Mouse (Mus musculus): Measurements from ENCODE around the gene Gba2. TPM values are rescaled to one million over a fixed set of nuclear protein-coding genes. Genes with fewer than 3 reads are reported as not detected.
"Not testable (repeated sequence)": the region's sequence is repeated elsewhere in the genome, so short reads cannot be mapped to it uniquely, and the experiment has no call there.

Gene Gba2
- polyA plus RNA-seq (2012; rRNA removed): 85.8 and 91.4 TPM in 2 replicates

DNA sequence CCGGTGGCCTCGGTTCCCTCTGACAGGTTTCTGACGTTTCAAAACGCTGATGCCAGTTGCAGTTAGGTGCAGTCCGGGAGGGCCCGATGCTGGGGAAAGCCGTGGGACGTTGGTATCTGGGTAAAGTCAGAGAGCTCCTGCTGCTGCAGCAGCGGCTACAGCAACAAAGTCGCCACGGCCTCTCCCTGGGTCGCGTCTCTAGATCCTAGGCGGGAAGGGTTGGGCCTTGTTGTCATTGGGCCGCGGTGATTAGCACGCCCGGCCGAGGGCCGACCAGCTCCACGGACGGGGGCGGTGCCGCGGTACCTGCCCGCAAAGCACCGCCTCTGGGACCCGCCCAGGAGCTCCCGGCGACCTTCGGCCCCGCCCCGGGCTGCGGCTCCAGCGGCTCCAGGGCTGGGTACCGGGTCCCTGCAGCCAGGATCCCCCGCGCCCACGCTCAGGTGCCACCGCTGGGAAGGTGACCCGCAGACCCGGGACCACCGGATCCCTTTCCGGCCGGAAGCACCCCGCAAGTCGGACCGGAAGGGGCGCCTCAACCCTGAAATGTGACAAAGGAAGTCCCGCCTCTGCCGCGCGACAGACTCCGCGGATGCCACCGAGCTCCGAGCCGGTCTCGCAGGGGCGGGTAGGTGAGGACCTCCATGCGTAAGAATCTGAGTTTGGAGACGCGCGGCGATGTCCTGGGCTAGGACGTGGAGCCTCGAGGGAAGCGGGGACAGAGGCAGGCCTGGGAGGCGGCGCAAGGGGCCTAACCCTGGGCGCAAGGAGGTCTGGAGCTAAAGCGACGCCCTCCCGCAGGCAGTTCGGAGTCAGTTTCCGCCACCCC lies at the start of gene Gba2, which contains the start of gene Rgp1:
Gene Gba2, minus strand, starts transcription at position 498 of the 829 bp plus-strand sequence.
Gene Rgp1, plus strand, starts transcription at position 340 of the 829 bp plus-strand sequence.
- peak; percentile 60 to 85 for DNase-seq (ENCODE audit: extremely low spot score in 1 of 2, low spot score in 1 of 2)

- no peak for DNase-seq (ENCODE audit: extremely low spot score in 1 of 2, low spot score in 1 of 2)
These were observed 41.6 kb upstream of the Gba2 start for GRCm38 (mm10) chr4:43620146-43620778.

DNA sequence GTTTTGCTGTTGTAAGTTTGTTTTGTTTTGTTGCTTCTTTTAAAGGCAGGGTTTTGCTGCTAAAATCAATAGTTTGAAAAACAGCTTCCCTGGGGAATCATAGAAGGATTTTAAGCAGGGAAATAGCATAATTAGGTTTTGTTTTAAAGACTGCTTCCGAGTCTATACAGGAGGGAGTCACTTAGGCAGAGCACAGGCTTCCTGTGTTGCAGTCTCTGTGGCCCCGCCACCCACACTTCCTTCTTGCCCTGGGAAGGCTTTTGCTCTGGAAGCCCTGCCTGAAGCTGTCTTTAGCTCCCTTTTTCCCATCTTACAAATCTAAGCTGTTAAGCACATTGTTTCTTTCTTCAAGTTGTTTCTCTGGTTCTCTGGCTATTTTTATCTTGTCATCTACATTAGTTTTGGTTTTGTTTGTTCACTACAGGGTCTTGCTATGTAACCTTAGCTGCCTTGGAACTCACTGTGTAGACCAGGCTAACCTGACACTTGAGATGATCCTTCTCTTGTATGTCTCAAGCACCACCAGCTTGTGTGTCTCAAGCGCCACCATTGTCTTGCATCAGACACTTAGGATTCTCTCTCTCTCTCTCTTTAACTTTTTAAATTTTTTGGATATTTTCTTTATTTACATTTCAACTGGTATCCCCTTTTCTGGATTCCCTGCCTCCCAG lies 34.5 kb upstream of the Gba2 start:
- no peak for DNase-seq (ENCODE audit: extremely low spot score in 1 of 2, low spot score in 1 of 2)

GRCm38 (mm10) chr4:43612534-43612933 lies 33.9 kb upstream of the Gba2 start:
- no peak for DNase-seq (ENCODE audit: extremely low spot score in 1 of 2, low spot score in 1 of 2)

DNA sequence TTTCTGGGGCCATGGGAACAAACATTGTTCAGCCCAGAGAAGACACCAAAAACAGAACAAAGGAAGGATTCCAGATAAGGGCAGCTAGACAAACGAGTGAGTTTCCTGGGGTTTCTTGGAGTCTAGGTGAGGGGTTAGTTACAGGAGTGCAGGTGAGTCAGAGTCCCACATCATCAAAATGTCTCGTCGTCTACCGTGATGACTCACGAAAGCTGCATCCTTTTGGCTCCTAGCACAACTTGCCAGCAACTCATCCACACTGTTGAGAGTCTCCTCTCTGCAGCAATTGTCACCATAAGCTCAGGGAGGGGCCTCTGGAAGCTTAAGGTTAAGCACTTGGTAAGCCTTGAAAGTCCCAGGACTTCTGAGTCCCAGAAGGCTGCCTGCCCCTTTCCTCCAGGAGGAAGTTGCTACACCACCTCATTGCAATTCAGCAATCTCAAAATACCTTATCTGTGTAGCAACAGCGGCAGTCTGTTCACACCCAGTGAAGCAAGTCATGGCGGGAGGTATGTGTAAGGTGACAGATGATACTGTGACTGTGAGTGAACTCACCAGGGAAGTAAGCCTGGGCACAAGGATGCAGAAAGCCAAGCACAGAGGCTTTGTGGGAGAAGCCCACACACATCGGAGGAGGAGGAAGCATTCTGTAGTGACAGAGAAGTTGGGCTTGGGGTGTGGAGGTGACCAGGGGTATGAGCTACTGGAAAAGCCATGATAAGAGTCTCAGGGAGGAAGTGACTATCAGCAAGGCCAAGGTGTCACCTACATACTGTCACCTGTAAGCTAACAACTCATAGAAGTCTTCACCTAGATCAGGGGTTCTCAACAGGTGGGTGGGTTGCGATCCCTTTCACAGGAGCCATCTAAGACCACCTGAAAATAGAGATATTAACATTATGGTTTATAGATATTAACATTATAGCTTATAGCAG lies 26.3 kb upstream of the Gba2 start:
- no peak for DNase-seq (ENCODE audit: extremely low spot score in 1 of 2, low spot score in 1 of 2)

GRCm38 (mm10) chr4:43604099-43604498 lies 25.4 kb upstream of the Gba2 start:
- DNase-seq (ENCODE audit: extremely low spot score in 1 of 2, low spot score in 1 of 2): no peak

- no peak for DNase-seq (ENCODE audit: extremely low spot score in 1 of 2, low spot score in 1 of 2)
These were observed 21.7 kb upstream of the Gba2 start for GRCm38 (mm10) chr4:43600195-43600934.

GRCm38 (mm10) chr4:43598650-43599380 lies 20.1 kb upstream of the Gba2 start:
- DNase-seq (ENCODE audit: extremely low spot score in 1 of 2, low spot score in 1 of 2): no peak

DNA sequence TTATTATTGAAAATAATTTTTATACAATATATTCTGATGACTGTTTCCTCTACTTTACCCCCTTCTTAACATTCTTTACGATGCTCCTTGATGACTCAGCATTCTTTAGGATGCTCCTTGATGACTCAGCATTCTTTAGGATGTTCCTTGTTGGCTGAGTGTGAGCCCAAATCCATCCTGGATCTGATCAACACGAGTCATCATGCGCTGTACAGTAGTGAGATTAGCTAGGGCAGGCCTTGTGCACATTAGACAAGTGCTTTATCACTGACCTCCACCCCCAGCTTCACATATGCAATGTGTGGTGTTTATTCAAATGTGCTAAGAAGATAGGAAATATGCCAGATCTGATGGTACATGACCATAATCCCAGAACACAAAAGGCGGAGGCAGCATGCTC lies 19.5 kb upstream of the Gba2 start:
- DNase-seq (ENCODE audit: extremely low spot score in 1 of 2, low spot score in 1 of 2): no peak

DNA sequence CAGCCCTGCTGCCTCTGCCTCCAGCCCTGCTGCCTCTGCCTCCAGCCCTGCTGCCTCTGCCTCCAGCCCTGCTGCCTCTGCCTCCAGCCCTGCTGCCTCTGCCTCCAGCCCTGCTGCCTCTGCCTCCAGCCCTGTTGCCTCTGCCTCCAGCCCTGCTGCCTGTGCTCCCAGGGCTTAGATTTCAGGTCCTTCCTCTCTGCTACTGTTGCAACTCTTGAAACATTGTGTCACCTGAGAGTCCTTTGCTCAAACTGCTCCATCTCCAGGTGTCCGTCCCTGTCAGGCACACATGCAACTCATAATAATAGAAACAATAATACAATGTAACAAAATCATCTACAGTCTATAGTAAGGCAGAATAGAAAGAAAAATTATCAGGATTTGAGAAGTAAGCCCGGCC lies 17.9 kb upstream of the Gba2 start:
- not testable (repeated sequence) for DNase-seq (ENCODE audit: extremely low spot score in 1 of 2, low spot score in 1 of 2)

GRCm38 (mm10) chr4:43593453-43593852 lies 14.8 kb upstream of the Gba2 start:
- no peak for DNase-seq (ENCODE audit: extremely low spot score in 1 of 2, low spot score in 1 of 2)

DNA sequence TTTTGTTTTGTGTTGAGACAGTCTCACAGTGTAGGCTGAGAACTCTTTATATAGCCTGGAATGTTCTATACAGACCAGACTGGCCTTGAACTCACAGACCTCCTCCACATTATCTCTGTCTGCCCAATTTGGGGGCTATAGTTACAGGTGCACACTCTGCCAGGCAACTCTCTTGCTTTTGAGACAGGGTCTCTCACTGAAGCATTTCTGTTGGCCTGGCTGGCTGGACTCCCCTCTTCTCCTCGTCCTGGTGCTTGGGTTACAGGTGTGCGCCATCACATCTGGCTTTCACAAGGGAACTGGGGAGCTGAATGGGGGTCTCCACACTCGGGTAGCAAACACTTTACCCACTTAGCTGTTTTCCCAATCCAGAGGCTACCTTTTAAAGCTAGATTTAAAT lies 13.3 kb upstream of the Gba2 start:
- no peak for DNase-seq (ENCODE audit: extremely low spot score in 1 of 2, low spot score in 1 of 2)

DNA sequence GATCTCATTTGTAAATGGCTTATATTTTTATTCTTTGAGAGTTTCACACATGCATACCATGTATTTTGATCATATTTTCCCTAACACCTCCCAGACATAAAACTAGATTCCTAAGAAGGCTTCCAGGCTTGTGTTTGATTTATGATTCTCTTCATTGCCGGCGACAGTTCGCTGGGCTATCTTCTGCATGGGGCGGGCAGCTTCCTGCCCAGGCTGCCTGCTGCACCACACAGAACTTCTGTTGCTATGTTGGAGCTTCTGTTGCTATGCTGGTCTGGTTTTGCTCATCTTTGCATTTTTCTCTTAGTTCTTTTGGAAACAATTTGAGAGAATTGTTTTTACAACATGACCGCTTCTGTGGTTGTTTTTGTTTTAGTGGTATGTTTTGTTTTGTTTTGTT lies 12.9 kb upstream of the Gba2 start:
- DNase-seq (ENCODE audit: extremely low spot score in 1 of 2, low spot score in 1 of 2): peak in 1 of 2 experiments; percentile 28

DNA sequence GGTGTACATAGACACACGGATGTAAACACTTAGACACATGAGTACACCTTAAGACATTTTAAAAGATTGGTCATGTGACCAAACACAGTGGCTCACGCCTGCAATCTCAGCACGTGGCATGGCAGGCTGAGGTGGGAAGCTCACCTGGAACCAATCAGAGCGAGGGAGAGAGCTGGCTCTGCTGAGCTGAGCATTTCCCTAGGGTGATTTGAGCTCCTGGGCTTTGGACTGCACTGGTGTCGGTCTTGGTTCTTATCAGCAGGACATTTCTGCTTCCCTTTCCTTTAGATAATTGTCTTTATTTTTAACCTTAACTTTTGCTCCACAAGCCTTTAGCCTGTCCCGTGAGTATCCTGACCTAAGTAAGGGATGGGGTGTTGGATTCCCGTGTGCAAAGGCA lies 9.0 kb upstream of the Gba2 start:
- no peak for DNase-seq (ENCODE audit: extremely low spot score in 1 of 2, low spot score in 1 of 2)

DNA sequence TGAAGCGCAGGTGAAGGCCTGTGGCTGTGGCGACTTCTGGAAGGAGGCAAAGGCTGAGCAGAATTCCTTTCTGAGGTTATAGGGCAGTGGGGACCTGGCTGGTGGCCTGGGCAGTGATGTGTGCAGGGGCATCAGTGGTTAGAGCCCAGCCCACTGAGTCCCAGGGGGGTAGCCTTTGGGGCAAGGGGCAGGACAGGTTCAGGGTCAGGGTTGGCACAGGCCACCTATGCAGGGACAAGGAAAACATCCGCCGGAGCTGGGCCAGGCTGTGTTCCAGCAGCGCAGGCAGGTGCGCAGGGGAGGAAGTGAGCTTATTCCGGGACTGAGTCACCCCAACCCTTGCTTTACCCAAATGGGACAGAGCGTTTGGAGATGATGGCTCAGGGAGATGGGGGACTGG lies 7.7 kb upstream of the Gba2 start:
- no peak for DNase-seq (ENCODE audit: extremely low spot score in 1 of 2, low spot score in 1 of 2)

GRCm38 (mm10) chr4:43585682-43586081 lies 7.0 kb upstream of the Gba2 start:
- DNase-seq (ENCODE audit: extremely low spot score in 1 of 2, low spot score in 1 of 2): no peak

DNA sequence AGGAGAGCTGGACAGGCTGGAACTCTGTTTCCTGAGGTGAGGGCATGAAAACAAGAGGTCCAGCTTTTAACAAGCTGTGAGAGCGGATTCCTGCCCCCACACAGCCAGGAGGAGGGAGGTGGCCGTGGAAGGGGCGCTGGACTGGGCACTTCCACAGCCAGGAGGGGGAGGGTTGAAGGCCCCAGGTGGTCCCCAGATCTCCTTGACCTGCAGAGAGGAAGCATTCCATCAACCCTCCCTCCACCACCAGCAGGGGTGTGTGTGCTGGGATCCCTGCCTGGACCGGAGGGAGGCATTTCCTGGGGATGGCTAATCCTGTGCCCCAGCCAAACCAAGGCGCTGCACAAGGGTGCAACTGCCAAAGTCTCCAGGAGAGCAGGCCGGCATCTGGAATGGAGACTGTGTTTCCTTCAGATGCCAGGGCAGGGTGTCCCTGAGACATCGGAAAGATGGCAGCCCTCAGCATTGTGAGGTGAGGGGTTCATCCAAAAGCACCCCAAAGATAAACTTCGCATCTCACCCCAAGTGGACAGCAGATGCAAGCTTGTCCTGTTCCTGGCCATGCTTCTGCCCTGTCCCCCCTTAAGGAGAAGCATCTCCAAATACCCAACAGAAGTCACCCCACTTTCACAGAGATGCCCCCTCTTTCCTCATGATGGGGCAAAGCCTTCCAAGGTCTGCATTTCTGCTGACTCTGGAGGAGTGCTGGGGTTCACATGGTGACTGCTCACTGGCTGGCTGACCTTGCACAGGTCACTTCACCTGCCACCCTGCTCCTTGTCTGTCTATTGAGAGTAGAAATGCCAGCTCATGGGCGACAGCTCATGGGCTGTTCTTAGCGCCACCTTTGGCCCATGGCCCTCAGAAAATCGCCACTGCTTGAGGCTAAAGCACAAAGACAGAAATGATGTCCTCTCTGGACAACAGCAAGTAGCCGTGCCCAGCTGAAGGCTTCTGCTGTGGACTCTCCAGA lies 6.1 kb upstream of the Gba2 start, which contains the start of gene Msmp:
Gene Msmp, minus strand, starts transcription at position 51 of the 973 bp plus-strand sequence.
- no peak for DNase-seq (ENCODE audit: extremely low spot score in 1 of 2, low spot score in 1 of 2)

GRCm38 (mm10) chr4:43583421-43583820 lies 4.7 kb upstream of the Gba2 start:
- DNase-seq (ENCODE audit: extremely low spot score in 1 of 2, low spot score in 1 of 2): no peak

Measured in frontal cortex, adult 2 months (tissue).